Mouse (Mus musculus): Measurements from ENCODE around the gene Galr3. TPM values are rescaled to one million over a fixed set of nuclear protein-coding genes. Genes with fewer than 3 reads are reported as not detected.
A peak's percentile ranks its signal among the peaks of the same experiment; 100 is the strongest.

Gene Galr3
- polyA plus RNA-seq, 1 experiment from 2014 or later: not detected

- WGBS: 77% methylated on average over 2 of the region's 2 CpGs
- Histone ChIP-seq H3K27ac (ENCODE audit: low read depth, low read length) (no peak overlapping the region), H3K9me3 (ENCODE audit: control insufficient read depth, low read length) (no peaks in the 10 kb centered on the region), H3K9ac (ENCODE audit: low read length) (no peak overlapping the region), H3K4me3 (ENCODE audit: low read depth, low read length) (no peak overlapping the region), H3K36me3 (ENCODE audit: control insufficient read depth, insufficient read depth, low read length) (peaks cover 16% of the 10 kb centered on the region), H3K4me1 (ENCODE audit: control insufficient read depth, insufficient read depth, low read length) (peaks cover 3% of the 10 kb centered on the region; the same call in 1 of the 2 replicates), H3K4me2 (ENCODE audit: low read depth) (no peak overlapping the region), H3K27me3 (ENCODE audit: control insufficient read depth, insufficient read depth, low read length) (no peaks in the 10 kb centered on the region)
- DNase-seq (ENCODE audit: low spot score) (no peak), ATAC-seq (ENCODE audit: insufficient read depth, low FRiP score, low TSS enrichment) (no peak)
These were observed 10.7 kb downstream of the Galr3 start for GRCm38 (mm10) chr15:79052366-79052765.

GRCm38 (mm10) chr15:79056601-79057000, 14.9 kb downstream of the Galr3 start:
- DNase-seq (ENCODE audit: low spot score) (no peak), ATAC-seq (ENCODE audit: insufficient read depth, low FRiP score, low TSS enrichment) (no peak)
- Histone ChIP-seq H3K9me3 (ENCODE audit: control insufficient read depth, low read length) (no peaks in the 10 kb centered on the region), H3K4me1 (ENCODE audit: control insufficient read depth, insufficient read depth, low read length) (no peaks in the 10 kb centered on the region), H3K4me2 (ENCODE audit: low read depth) (no peak overlapping the region), H3K4me3 (ENCODE audit: low read depth, low read length) (no peak overlapping the region), H3K27ac (ENCODE audit: low read depth, low read length) (no peak overlapping the region), H3K9ac (ENCODE audit: low read length) (no peak overlapping the region), H3K36me3 (ENCODE audit: control insufficient read depth, insufficient read depth, low read length) (peaks cover 20% of the 10 kb centered on the region), H3K27me3 (ENCODE audit: control insufficient read depth, insufficient read depth, low read length) (no peaks in the 10 kb centered on the region)
- 90% methylated on average over 7 of the region's 7 CpGs for WGBS

DNA sequence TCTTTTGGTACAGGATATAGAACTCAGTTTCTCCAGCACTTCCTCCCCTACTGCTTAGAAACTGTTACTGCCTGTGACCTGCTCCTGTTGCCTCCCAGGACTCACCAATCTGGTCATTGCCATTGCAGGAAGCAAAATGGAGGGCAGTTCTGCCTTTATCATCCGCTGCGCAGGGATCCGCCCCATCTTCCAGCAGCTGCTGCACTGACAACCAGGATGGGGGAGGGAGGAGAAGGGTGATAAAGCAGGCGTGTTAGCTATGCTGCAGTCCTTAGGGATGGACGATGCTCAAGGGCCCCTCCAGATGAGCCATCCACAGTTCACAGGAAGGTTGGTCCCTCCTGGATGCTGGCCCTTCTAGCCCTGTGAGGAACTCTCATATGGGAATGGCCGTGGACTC, 16.2 kb downstream of the Galr3 start:
- Histone ChIP-seq H3K27ac (ENCODE audit: low read depth, low read length) (no peak overlapping the region), H3K4me1 (ENCODE audit: control insufficient read depth, insufficient read depth, low read length) (peaks cover 4% of the 10 kb centered on the region; the same call in 1 of the 2 replicates), H3K36me3 (ENCODE audit: control insufficient read depth, insufficient read depth, low read length) (peaks cover 20% of the 10 kb centered on the region), H3K27me3 (ENCODE audit: control insufficient read depth, insufficient read depth, low read length) (no peaks in the 10 kb centered on the region), H3K4me3 (ENCODE audit: low read depth, low read length) (no peak overlapping the region), H3K9ac (ENCODE audit: low read length) (no peak overlapping the region), H3K4me2 (ENCODE audit: low read depth) (no peak overlapping the region), H3K9me3 (ENCODE audit: control insufficient read depth, low read length) (no peaks in the 10 kb centered on the region)
- ATAC-seq (ENCODE audit: insufficient read depth, low FRiP score, low TSS enrichment) (no peak), DNase-seq (ENCODE audit: low spot score) (no peak)
- WGBS: 87% methylated on average over 6 of the region's 6 CpGs

DNA sequence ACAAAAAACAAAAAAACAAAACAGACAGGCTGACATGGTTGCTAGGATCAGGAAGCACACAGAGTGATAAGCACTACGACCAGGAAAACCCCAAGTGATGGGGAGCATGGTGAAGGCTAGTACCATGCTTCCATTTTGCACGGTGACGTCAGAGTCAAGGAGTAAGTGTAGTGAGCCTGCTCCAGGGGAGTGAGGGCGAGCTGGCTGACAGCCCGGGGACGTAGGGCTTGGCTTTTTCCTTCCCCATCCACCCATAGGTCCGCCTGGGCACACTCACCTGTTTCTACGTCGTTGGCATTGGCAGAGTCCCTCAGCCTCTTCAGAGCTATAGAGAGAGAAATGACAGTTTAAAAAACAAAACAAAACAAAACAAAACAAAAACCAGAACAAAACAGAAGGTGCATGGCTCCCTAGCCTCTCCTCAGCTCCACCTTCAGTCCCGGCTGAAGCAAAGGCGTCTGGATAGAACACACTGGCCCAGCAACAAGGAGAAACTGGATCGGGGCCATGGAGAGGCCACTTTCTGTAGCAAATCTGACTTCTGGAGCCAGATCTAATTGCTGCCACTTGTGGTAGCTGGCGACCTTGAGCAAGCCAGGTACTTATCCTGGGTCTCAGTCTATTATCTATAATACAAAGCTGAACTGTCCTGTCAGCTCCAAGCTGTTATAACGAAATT, 19.3 kb downstream of the Galr3 start:
- ATAC-seq (ENCODE audit: insufficient read depth, low FRiP score, low TSS enrichment): no peak
- Histone ChIP-seq H3K9ac (ENCODE audit: low read length) (no peak overlapping the region), H3K36me3 (ENCODE audit: control insufficient read depth, insufficient read depth, low read length) (peaks cover 4% of the 10 kb centered on the region), H3K4me3 (ENCODE audit: low read depth, low read length) (no peak overlapping the region), H3K27me3 (ENCODE audit: control insufficient read depth, insufficient read depth, low read length) (no peaks in the 10 kb centered on the region), H3K27ac (ENCODE audit: low read depth, low read length) (no peak overlapping the region), H3K9me3 (ENCODE audit: control insufficient read depth, low read length) (no peaks in the 10 kb centered on the region), H3K4me1 (ENCODE audit: control insufficient read depth, insufficient read depth, low read length) (peaks cover 4% of the 10 kb centered on the region; the same call in 1 of the 2 replicates), H3K4me2 (ENCODE audit: low read depth) (no peak overlapping the region)
- DNase-seq (ENCODE audit: low spot score): no peak
- 89% methylated on average over 14 of the region's 14 CpGs for WGBS

- peaks cover 4% of the 10 kb centered on the region for H3K36me3 ChIP-seq (ENCODE audit: control insufficient read depth, insufficient read depth, low read length)
- no peaks in the 10 kb centered on the region for H3K27me3 ChIP-seq (ENCODE audit: control insufficient read depth, insufficient read depth, low read length)
- peak within 1 kb of the TSS; percentile 53; the same call in 1 of the 2 replicates for H3K27ac ChIP-seq (ENCODE audit: low read depth, low read length)
- H3K4me3 ChIP-seq (ENCODE audit: low read depth, low read length): peak within 1 kb of the TSS; percentile 89
- peak within 1 kb of the TSS; percentile 74 for H3K4me2 ChIP-seq (ENCODE audit: low read depth)
- DNase-seq (ENCODE audit: low spot score) (peak; percentile 96), ATAC-seq (ENCODE audit: insufficient read depth, low FRiP score, low TSS enrichment) (peak; percentile 100)
- H3K9ac ChIP-seq (ENCODE audit: low read length): peak within 1 kb of the TSS; percentile 89
- no peaks in the 10 kb centered on the region for H3K9me3 ChIP-seq (ENCODE audit: control insufficient read depth, low read length)
- WGBS: under 1% methylated on average over 72 of the region's 80 CpGs
- peaks cover 4% of the 10 kb centered on the region; the same call in 1 of the 2 replicates for H3K4me1 ChIP-seq (ENCODE audit: control insufficient read depth, insufficient read depth, low read length)
These were observed 20.9 kb downstream of the Galr3 start, which contains the start of gene Ankrd54 for GRCm38 (mm10) chr15:79062376-79063159. TSS of gene Ankrd54 (minus strand) at chr15:79062893.

DNA sequence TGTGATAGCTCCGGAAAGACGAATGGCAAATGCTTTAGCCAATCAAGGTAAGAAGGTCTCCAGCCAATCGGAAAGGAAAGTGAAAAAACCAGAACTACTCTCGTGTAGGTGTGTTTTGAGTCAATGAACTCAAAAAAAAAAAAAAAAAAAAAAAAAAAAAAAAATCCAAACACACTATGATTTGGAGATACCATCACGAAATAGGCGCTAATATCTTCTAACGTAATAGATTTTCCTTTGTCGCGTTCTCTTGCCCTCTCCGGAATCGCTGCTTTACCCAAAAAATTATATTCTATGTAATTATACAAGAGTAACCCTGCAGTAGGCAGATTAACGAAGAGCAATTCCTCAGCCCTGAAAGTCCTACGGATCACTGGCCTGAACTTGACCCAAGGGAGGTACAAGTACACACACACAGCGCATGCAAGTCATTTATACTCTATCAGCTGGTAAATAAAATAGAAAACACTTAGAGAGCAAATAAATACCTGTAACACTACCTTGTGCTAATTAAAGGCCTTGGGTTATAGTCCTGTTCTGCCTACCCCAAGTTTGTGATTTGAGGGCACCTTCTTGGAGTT, 21.6 kb downstream of the Galr3 start:
- Histone ChIP-seq H3K4me2 (ENCODE audit: low read depth) (peak overlapping the region; percentile 40), H3K4me1 (ENCODE audit: control insufficient read depth, insufficient read depth, low read length) (peaks cover 4% of the 10 kb centered on the region; the same call in 1 of the 2 replicates), H3K27me3 (ENCODE audit: control insufficient read depth, insufficient read depth, low read length) (no peaks in the 10 kb centered on the region), H3K4me3 (ENCODE audit: low read depth, low read length) (peak overlapping the region; percentile 19), H3K9ac (ENCODE audit: low read length) (no peak overlapping the region), H3K36me3 (ENCODE audit: control insufficient read depth, insufficient read depth, low read length) (peaks cover 4% of the 10 kb centered on the region), H3K27ac (ENCODE audit: low read depth, low read length) (no peak overlapping the region), H3K9me3 (ENCODE audit: control insufficient read depth, low read length) (no peaks in the 10 kb centered on the region)
- ATAC-seq (ENCODE audit: insufficient read depth, low FRiP score, low TSS enrichment) (no peak), DNase-seq (ENCODE audit: low spot score) (no peak)
- 10% methylated on average over 14 of the region's 14 CpGs for WGBS

DNA sequence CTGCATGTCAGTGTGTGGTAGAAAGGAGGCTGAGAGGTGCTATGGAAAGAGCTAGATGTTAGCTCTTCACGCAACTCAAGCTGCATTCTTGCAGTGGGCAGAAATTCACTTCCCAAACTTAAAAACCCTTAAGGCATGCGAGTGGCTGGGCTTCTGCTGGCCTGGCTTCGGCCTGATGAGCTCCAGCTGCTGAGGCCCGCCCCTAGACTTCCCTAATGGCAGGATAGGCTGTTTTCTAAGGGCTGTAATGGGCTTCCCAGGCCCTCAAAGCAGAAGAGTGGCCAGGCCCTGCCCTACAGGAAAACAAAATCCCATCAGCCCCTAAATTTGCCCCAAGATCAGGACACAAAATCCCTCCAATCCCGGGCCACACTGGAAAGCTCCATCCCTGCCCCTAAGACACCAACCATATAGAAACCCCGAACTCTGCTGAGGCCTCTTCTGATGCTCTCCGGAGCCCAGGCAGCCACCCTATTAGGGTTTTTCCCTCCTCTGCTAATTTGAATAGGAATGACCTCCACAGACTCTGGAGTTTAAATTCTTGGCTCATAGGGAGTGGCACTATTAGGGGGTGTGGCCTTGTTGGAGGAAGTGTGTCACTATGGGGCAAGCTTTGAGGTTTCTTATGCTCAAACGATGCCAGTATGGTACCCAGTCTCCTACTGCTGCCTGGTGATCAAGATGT, 23.5 kb downstream of the Galr3 start:
- H3K4me1 ChIP-seq (ENCODE audit: control insufficient read depth, insufficient read depth, low read length): peaks cover 4% of the 10 kb centered on the region; the same call in 1 of the 2 replicates
- no peak overlapping the region for H3K9ac ChIP-seq (ENCODE audit: low read length)
- no peak for DNase-seq (ENCODE audit: low spot score)
- H3K36me3 ChIP-seq (ENCODE audit: control insufficient read depth, insufficient read depth, low read length): peaks cover 2% of the 10 kb centered on the region; the same call in 1 of the 2 replicates
- no peak for ATAC-seq (ENCODE audit: insufficient read depth, low FRiP score, low TSS enrichment)
- 52% methylated on average over 8 of the region's 8 CpGs for WGBS
- H3K4me3 ChIP-seq (ENCODE audit: low read depth, low read length): no peak overlapping the region
- H3K9me3 ChIP-seq (ENCODE audit: control insufficient read depth, low read length): no peaks in the 10 kb centered on the region
- H3K4me2 ChIP-seq (ENCODE audit: low read depth): no peak overlapping the region
- no peaks in the 10 kb centered on the region for H3K27me3 ChIP-seq (ENCODE audit: control insufficient read depth, insufficient read depth, low read length)
- H3K27ac ChIP-seq (ENCODE audit: low read depth, low read length): no peak overlapping the region

DNA sequence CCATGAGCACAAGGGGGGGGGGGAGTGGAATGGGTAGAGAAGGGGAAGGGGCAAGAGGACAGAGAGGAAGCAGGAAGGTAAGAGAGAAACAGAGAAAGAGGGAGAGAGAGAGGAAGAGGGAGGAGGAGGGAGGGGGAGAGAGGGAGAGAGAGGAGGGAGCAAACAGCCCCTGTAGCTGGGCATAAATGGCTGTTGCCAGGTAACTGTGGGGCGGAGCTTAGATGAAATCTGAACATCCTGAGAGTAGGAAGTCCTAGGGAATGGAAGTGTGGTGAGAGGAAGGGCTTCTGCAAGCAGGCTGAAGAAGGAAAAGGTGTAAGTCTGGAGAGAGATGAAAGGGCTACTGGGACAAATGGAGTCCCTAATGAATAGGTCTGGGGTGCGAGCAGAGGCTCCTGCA, 24.6 kb downstream of the Galr3 start:
- 46% methylated on average over 2 of the region's 2 CpGs for WGBS
- no peak overlapping the region for H3K9ac ChIP-seq (ENCODE audit: low read length)
- no peaks in the 10 kb centered on the region for H3K27me3 ChIP-seq (ENCODE audit: control insufficient read depth, insufficient read depth, low read length)
- peaks cover 4% of the 10 kb centered on the region; the same call in 1 of the 2 replicates for H3K4me1 ChIP-seq (ENCODE audit: control insufficient read depth, insufficient read depth, low read length)
- DNase-seq (ENCODE audit: low spot score): no peak
- no peak for ATAC-seq (ENCODE audit: insufficient read depth, low FRiP score, low TSS enrichment)
- H3K4me2 ChIP-seq (ENCODE audit: low read depth): no peak overlapping the region
- H3K9me3 ChIP-seq (ENCODE audit: control insufficient read depth, low read length): no peaks in the 10 kb centered on the region
- no peaks in the 10 kb centered on the region for H3K36me3 ChIP-seq (ENCODE audit: control insufficient read depth, insufficient read depth, low read length)
- H3K27ac ChIP-seq (ENCODE audit: low read depth, low read length): no peak overlapping the region
- H3K4me3 ChIP-seq (ENCODE audit: low read depth, low read length): no peak overlapping the region
